Mouse (Mus musculus): Measurements from ENCODE around the gene Fktn. TPM values are rescaled to one million over a fixed set of nuclear protein-coding genes. Genes with fewer than 3 reads are reported as not detected.
A peak's percentile ranks its signal among the peaks of the same experiment; 100 is the strongest.
"Not testable (repeated sequence)": the region's sequence is repeated elsewhere in the genome, so short reads cannot be mapped to it uniquely, and the experiment has no call there.

Fktn gene
- polyA plus RNA-seq (2016; fragmentation: Nextera tagmentation; extraction: Ambion mirVana) = 22.7 and 23.3 TPM in 2 replicates

- H3K4me1 ChIP-seq = peaks cover 14% of the 10 kb centered on the region
- no peaks in the 10 kb centered on the region for H3K9me3 ChIP-seq
- DNase-seq (ENCODE audit: extremely low spot score, low spot score) = no peak
- peak within 1 kb of the TSS; percentile 65 for H3K4me3 ChIP-seq
- WGBS = 11% methylated on average over 7 of the region's 7 CpGs
- H3K27ac ChIP-seq = peak within 1 kb of the TSS; percentile 93
- H3K36me3 ChIP-seq (replicated peaks) = 0 out of 2 replicates have a peak, but pooled peaks cover 6% of the 10 kb centered on the region
- no peaks in the 10 kb centered on the region for H3K27me3 ChIP-seq (ENCODE audit: poor library complexity, severe bottlenecking)
Measured at GRCm38 (mm10) chr4:53713704-53714050, at the start of gene Fktn. Fktn (plus strand) TSS chr4:53713998.

DNA sequence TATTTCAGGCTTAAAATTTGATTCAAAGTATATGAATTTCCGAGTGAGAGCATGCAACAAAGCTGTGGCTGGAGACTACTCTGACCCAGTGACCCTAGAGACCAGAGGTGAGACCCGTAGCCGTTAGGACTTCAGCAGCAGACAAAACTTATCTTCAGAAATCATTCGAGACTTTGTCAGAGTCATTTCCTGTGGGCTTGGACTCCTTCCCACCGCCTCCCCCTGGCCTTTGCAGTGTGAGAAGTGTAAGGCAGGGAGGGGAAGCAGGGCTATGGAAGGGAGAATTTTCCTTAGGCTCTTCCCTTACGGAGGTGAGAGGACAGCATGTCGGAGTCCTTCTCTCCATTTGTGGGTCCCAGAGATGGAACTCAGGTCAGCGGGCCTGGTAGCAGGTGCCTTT is 31.7 kb upstream of the Fktn start:
- H3K4me1 ChIP-seq = no peaks in the 10 kb centered on the region
- H3K36me3 ChIP-seq (replicated peaks) = peaks cover 46% of the 10 kb centered on the region
- no peak for DNase-seq (ENCODE audit: extremely low spot score, low spot score)
- 92% methylated on average over 8 of the region's 8 CpGs for WGBS
- no peak overlapping the region for H3K4me3 ChIP-seq
- H3K27ac ChIP-seq = no peak overlapping the region
- H3K27me3 ChIP-seq (ENCODE audit: poor library complexity, severe bottlenecking) = no peaks in the 10 kb centered on the region
- H3K9me3 ChIP-seq = no peaks in the 10 kb centered on the region

GRCm38 (mm10) chr4:53688965-53689364 is 24.8 kb upstream of the Fktn start:
- peaks cover 21% of the 10 kb centered on the region for H3K36me3 ChIP-seq (replicated peaks)
- no peaks in the 10 kb centered on the region for H3K4me1 ChIP-seq
- H3K4me3 ChIP-seq = no peak overlapping the region
- 86% methylated on average over 4 of the region's 4 CpGs for WGBS
- no peaks in the 10 kb centered on the region for H3K27me3 ChIP-seq (ENCODE audit: poor library complexity, severe bottlenecking)
- no peak for DNase-seq (ENCODE audit: extremely low spot score, low spot score)
- no peaks in the 10 kb centered on the region for H3K9me3 ChIP-seq
- H3K27ac ChIP-seq = no peak overlapping the region

GRCm38 (mm10) chr4:53691418-53691817 is 22.4 kb upstream of the Fktn start:
- H3K27ac ChIP-seq = no peak overlapping the region
- H3K4me3 ChIP-seq = no peak overlapping the region
- no peaks in the 10 kb centered on the region for H3K27me3 ChIP-seq (ENCODE audit: poor library complexity, severe bottlenecking)
- peaks cover 31% of the 10 kb centered on the region for H3K36me3 ChIP-seq (replicated peaks)
- no peaks in the 10 kb centered on the region for H3K9me3 ChIP-seq
- H3K4me1 ChIP-seq = no peaks in the 10 kb centered on the region
- 79% methylated on average over 1 of the region's 1 CpGs for WGBS
- no peak for DNase-seq (ENCODE audit: extremely low spot score, low spot score)

DNA sequence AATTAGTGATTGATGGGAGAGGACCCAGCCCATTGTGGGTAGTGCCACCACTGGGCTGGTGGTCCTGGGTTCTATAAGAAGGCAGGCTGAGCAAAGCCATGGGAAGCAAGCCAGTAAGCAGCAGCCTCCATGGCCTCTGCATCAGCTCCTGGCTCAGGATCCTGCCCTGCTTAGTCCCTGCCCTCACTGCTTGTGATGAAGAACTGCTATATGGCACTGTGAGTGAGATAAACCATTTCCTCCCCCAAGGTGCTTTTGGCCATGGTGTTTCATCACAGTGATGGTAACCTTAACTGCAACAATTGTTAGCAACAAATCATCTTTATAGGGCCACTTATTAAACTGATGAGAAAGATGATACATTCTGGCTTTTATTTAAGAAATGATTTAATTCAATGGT is 4.6 kb upstream of the Fktn start:
- not testable (repeated sequence) for H3K27ac ChIP-seq; H3K4me1 ChIP-seq; H3K27me3 ChIP-seq (ENCODE audit: poor library complexity, severe bottlenecking); H3K9me3 ChIP-seq; H3K4me3 ChIP-seq; H3K36me3 ChIP-seq (replicated peaks); DNase-seq (ENCODE audit: extremely low spot score, low spot score)

- Histone ChIP-seq H3K9me3 (no peaks in the 10 kb centered on the region), H3K27me3 (ENCODE audit: poor library complexity, severe bottlenecking) (no peaks in the 10 kb centered on the region), H3K36me3 (replicated peaks) (no peaks in the 10 kb centered on the region), H3K4me3 (no peak overlapping the region), H3K4me1 (peaks cover 9% of the 10 kb centered on the region), H3K27ac (no peak overlapping the region)
- WGBS = 92% methylated on average over 2 of the region's 2 CpGs
- no peak for DNase-seq (ENCODE audit: extremely low spot score, low spot score)
Measured at GRCm38 (mm10) chr4:53710021-53710420, 3.8 kb upstream of the Fktn start.

- Histone ChIP-seq H3K4me3 (no peak overlapping the region), H3K27me3 (ENCODE audit: poor library complexity, severe bottlenecking) (no peaks in the 10 kb centered on the region), H3K4me1 (peaks cover 14% of the 10 kb centered on the region), H3K27ac (no peak overlapping the region), H3K36me3 (replicated peaks) (0 out of 2 replicates have a peak, but pooled peaks cover under 1% of the 10 kb centered on the region), H3K9me3 (no peaks in the 10 kb centered on the region)
- DNase-seq (ENCODE audit: extremely low spot score, low spot score) = no peak
- WGBS = 92% methylated on average over 6 of the region's 6 CpGs
Measured at GRCm38 (mm10) chr4:53710555-53711328, 3.1 kb upstream of the Fktn start.

DNA sequence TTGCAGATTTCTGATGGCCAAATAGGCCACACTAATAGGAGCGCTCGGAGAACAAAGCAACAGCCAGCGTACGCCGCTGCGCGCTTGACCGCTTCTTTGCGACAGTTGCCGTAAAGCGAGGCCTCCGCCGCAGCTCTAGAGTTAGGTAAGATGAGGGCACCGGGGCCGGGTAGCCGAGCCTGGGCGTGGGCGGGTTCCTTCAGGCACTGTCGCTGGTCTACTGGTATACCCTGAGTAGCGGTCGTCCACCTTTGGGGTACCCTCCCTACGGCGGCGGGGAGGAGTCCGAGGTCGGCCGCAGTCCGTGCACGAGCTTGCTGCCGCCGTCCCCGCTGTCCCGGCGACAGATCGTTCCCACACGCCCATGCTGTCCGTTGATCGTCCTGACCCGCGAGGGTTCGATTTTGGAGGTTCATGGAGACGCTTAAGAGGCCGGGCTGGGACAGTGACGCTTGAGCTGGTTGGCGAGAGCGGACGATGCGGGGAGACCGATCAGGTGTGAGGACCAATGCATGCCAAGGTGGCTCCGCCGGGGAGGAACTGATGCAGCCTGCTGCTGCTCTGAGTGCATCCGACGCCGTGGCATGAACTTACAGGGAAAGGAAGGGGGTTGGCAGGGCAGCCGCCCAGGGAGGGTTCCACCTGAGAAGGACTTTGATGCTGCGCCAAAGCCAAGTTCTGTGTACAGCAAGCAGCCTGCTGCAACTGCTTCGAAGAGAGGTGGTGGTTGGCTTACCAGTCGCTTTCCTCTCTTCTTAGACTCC is 435 bp downstream of the Fktn start:
- H3K4me3 ChIP-seq = peak overlapping the region; percentile 65
- H3K27ac ChIP-seq = peak overlapping the region; percentile 93
- H3K27me3 ChIP-seq (ENCODE audit: poor library complexity, severe bottlenecking) = no peaks in the 10 kb centered on the region
- H3K36me3 ChIP-seq (replicated peaks) = 0 out of 2 replicates have a peak, but pooled peaks cover 6% of the 10 kb centered on the region
- WGBS = 6% methylated on average over 58 of the region's 58 CpGs
- DNase-seq (ENCODE audit: extremely low spot score, low spot score) = peak; percentile 93
- no peaks in the 10 kb centered on the region for H3K9me3 ChIP-seq
- H3K4me1 ChIP-seq = peaks cover 14% of the 10 kb centered on the region

DNA sequence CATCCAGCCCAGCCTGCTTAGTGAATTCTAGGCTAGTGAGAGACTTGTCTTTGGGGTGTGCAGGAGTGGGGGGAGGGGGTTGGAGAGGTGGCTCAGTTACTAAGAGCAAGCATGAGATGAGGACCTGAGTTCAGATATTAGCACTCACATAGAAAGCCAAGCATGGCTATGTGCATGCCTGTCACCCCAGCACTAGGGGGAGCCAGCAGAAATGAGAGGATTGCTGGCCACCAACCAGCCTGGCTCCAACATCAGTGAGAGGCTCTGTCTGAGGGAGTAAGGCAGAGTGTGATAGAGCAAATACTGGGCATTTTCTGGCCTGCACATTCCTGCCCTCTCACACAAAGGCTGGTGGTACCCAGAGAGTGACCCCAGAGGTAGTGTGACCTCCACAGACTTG is 2.2 kb downstream of the Fktn start:
- H3K27me3 ChIP-seq (ENCODE audit: poor library complexity, severe bottlenecking) = no peaks in the 10 kb centered on the region

GRCm38 (mm10) chr4:53717546-53717945 is 3.7 kb downstream of the Fktn start:
- no peak for DNase-seq (ENCODE audit: extremely low spot score, low spot score)
- no peak overlapping the region for H3K4me3 ChIP-seq
- no peaks in the 10 kb centered on the region for H3K27me3 ChIP-seq (ENCODE audit: poor library complexity, severe bottlenecking)
- peaks cover 24% of the 10 kb centered on the region for H3K36me3 ChIP-seq (replicated peaks)
- WGBS = 84% methylated on average over 4 of the region's 4 CpGs
- no peak overlapping the region for H3K27ac ChIP-seq
- H3K9me3 ChIP-seq = no peaks in the 10 kb centered on the region
- peaks cover 20% of the 10 kb centered on the region for H3K4me1 ChIP-seq

More for the DNA sequence above, 2.2 kb downstream of the Fktn start:
- H3K27ac ChIP-seq = no peak overlapping the region
- H3K9me3 ChIP-seq = no peaks in the 10 kb centered on the region
- H3K4me3 ChIP-seq = no peak overlapping the region
- no peak for DNase-seq (ENCODE audit: extremely low spot score, low spot score)
- peaks cover 12% of the 10 kb centered on the region for H3K36me3 ChIP-seq (replicated peaks)
- H3K4me1 ChIP-seq = peaks cover 14% of the 10 kb centered on the region

GRCm38 (mm10) chr4:53718261-53718660 is 4.5 kb downstream of the Fktn start:
- Histone ChIP-seq H3K27me3 (ENCODE audit: poor library complexity, severe bottlenecking) (no peaks in the 10 kb centered on the region), H3K9me3 (no peaks in the 10 kb centered on the region), H3K27ac (no peak overlapping the region), H3K4me3 (no peak overlapping the region), H3K4me1 (peaks cover 22% of the 10 kb centered on the region), H3K36me3 (replicated peaks) (peaks cover 27% of the 10 kb centered on the region)
- WGBS = 87% methylated on average over 5 of the region's 5 CpGs
- no peak for DNase-seq (ENCODE audit: extremely low spot score, low spot score)

DNA sequence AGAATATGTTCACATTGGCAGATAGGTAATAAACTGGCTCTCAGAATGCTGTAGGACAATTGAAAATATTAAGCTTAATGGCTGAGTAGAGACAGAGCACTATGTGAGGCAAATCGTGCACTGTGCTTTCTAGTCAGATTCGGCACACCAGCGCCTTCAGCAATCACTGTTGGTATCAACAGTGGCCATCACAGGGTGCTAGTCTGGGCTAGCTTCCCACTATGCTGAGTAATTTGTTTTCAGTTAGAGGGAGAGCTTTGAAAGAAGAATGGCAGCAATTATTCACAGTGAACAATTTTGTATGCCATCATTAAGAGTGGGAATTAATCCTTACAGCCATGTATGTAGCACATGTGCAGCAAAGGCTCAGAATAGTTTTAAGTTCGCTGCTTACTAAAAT is 8.7 kb downstream of the Fktn start:
- H3K27ac ChIP-seq = no peak overlapping the region
- H3K4me3 ChIP-seq = no peak overlapping the region
- H3K36me3 ChIP-seq (replicated peaks) = peaks cover 50% of the 10 kb centered on the region
- H3K4me1 ChIP-seq = peaks cover 8% of the 10 kb centered on the region; the same call in 1 of the 2 replicates
- H3K27me3 ChIP-seq (ENCODE audit: poor library complexity, severe bottlenecking) = no peaks in the 10 kb centered on the region
- DNase-seq (ENCODE audit: extremely low spot score, low spot score) = no peak
- H3K9me3 ChIP-seq = no peaks in the 10 kb centered on the region
- WGBS = 88% methylated on average over 4 of the region's 4 CpGs

- not testable (repeated sequence) for DNase-seq (ENCODE audit: extremely low spot score, low spot score); H3K27ac ChIP-seq; H3K4me1 ChIP-seq; H3K4me3 ChIP-seq; H3K27me3 ChIP-seq (ENCODE audit: poor library complexity, severe bottlenecking); H3K9me3 ChIP-seq
- WGBS = 97% methylated on average over 2 of the region's 2 CpGs
- H3K36me3 ChIP-seq (replicated peaks) = peaks cover 71% of the 10 kb centered on the region
Measured at GRCm38 (mm10) chr4:53726100-53726499, 12.3 kb downstream of the Fktn start.

Data from forebrain, embryonic 10.5 days (tissue).